Mouse (Mus musculus) cortical plate, adult 2 months (tissue): ENCODE measurements around the gene Ppp2r2c.

ENCODE experiments used
- CTCF ChIP-seq: fragments of 200-500 bp; IDR thresholded peaks from 2 replicates; pipeline ENCODE4 v1.5.1; 2011; ENCODE audit warnings: mild to moderate bottlenecking, control low read depth, low read length; ENCODE audit not compliant: insufficient read depth; ENCODE audit errors: extremely low read depth
- POLR2A ChIP-seq: fragments of 200-500 bp; IDR thresholded peaks from 2 replicates; pipeline ENCODE4 v1.6.1; 2011; ENCODE audit warnings: mild to moderate bottlenecking, low read length, control low read depth; ENCODE audit not compliant: insufficient read depth; ENCODE audit errors: extremely low read depth

DNA sequence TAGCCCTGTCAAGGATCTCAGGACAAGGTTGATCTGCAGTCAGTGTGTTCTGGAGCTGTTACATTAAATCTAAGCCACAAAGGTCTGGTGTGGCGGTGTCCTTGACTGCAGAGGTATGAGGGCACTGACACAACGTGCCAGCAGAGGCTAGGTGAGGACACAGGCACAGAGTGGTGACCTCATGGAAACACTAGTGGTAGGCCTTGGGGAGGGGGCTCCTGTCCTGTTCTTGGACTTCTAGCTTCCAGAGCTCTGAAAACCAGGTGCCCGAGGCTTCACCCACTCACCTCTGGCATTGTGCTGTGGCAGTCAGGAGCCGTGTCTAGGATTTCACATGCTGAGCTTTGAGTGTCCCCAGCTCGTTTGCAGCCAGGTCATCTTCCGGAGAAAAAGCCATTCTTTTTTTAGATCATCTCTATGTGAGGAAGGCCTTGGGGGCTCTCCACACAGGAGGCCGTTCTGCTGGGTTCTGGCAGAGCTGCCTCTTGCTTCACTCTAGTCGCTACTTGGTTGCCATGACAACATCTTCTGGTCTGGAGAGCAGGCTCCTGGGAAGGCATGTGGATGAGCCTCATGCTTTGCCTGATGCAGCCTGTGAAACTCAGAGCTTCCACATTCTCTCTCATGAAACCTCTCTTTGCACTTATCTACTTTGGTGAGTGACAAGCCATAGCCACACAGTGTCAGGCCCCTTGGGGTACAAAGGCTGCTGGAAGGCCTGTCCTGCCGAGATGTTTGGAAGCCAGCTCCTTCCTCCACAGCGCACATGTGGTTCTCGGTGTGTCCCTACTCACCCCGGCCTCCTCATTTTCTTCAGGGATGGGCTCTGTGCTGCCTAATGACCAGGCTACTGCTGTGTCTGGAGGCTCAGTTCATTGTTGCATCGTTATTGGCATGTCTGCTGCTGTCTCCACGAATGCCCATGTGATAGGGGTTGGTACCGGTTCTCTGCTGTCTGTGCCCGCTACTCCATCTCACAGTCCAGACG is 67.5 kb downstream of the Ppp2r2c start:
- TF ChIP-seq CTCF: no peak
- TF ChIP-seq POLR2A: 0 out of 2 replicates have a peak, but pooled peaks have one; percentile 8
